Mouse (Mus musculus) G1E (cell line): ENCODE data around the gene Trmt112.

Experiments used
- GATA1 ChIP-seq: IDR thresholded peaks from 2 replicates; pipeline ENCODE4 v1.6.1; 2012; ENCODE audit warnings: borderline replicate concordance, low read length, inconsistent platforms, mixed read lengths
- TAL1 ChIP-seq: conservative IDR thresholded peaks from 2 replicates; pipeline ENCODE4 v1.6.1; 2012; ENCODE audit warnings: low read depth, low read length, inconsistent platforms, mixed read lengths

- TF ChIP-seq GATA1 (no peak), TAL1 (no peak)
Observed at GRCm38 (mm10) chr19:6937541-6938465, 28.3 kb downstream of the Trmt112 start.
